Mouse (Mus musculus) ES-CJ7 (cell line): ENCODE measurements around the gene Rbbp7.

ENCODE experiments used
- DNase-seq: peaks from one replicate; pipeline ENCODE4 v3.0.0; 2011; ENCODE audit warnings: low read depth, low spot score

The Rbbp7 gene

GRCm38 (mm10) chrX:162828016-162828415 lies 67.8 kb downstream of the Rbbp7 start:
- DNase-seq: no peak
